Mouse (Mus musculus) lung, adult 2 months (tissue): ENCODE measurements around the gene Stag2.

ENCODE experiments used
- CTCF ChIP-seq: fragments of 200-500 bp; IDR thresholded peaks from 2 replicates; pipeline ENCODE4 v1.5.1; 2011; ENCODE audit warnings: mild to moderate bottlenecking, low read length, control low read depth; ENCODE audit not compliant: insufficient read depth
- POLR2A ChIP-seq: fragments of 200-500 bp; IDR thresholded peaks from 2 replicates; pipeline ENCODE4 v1.6.1; 2011; ENCODE audit warnings: low read depth, mild to moderate bottlenecking, control low read depth, low read length, borderline replicate concordance; ENCODE audit errors: extremely low read depth

- TF ChIP-seq POLR2A (no peak), CTCF (no peak)
Observed at GRCm38 (mm10) chrX:42215742-42216141, 66.6 kb downstream of the Stag2 start.
